Mouse (Mus musculus) frontal cortex, postnatal 25 days (tissue): ENCODE measurements around the gene Lpp.

Source experiments
- DNase-seq, 2 experiments: peaks; one replicate each; pipeline ENCODE4 v3.0.0; 2022; ENCODE audit warnings: low spot score in 2 of 2

Gene Lpp

DNA sequence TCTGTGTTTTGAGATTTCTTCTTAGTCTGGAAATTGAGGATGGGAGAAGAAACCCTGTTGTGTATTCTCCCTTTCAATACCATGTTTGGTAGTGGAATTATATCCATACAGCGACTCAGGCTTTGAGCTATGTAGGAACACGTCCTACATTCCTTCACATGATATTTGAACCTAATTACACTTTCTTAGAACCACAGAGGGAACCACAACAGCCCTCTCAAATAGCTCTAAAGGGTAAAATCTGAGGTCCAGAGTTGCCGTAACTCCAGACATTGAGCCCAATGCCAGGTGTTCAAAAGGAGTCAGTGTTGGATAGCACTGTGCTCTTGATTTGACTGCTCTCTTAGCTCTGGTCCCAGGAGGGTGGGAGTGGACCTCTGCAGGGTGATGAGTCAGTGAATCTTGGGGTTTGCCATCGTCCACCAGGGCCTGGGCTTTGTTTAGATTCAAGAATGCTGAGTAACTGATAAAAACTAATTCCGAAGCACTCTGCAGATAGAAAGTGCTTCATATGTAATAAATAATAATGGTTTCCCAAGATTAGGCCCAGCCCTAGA is 104.9 kb downstream of the Lpp start:
- DNase-seq: no peak

DNA sequence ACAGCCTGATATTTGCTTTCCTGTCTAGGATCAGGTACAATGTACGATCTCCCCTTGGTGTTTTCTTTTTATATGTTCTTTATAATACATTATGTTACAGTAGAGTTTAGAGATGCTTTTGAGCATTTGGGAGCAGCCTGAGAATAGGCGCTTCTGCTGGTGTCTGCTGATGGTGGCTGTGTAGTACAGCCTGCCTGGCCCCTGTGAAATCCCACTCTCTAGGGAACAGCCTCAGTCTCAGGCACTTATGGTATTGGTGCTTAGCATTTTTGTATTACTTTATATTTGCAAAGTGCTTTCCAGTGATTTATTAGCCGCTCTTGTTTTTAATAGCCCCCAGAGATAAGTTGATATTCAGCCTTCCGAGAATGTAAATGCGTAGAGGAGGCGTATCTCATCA is 107.9 kb downstream of the Lpp start:
- no peak for DNase-seq

DNA sequence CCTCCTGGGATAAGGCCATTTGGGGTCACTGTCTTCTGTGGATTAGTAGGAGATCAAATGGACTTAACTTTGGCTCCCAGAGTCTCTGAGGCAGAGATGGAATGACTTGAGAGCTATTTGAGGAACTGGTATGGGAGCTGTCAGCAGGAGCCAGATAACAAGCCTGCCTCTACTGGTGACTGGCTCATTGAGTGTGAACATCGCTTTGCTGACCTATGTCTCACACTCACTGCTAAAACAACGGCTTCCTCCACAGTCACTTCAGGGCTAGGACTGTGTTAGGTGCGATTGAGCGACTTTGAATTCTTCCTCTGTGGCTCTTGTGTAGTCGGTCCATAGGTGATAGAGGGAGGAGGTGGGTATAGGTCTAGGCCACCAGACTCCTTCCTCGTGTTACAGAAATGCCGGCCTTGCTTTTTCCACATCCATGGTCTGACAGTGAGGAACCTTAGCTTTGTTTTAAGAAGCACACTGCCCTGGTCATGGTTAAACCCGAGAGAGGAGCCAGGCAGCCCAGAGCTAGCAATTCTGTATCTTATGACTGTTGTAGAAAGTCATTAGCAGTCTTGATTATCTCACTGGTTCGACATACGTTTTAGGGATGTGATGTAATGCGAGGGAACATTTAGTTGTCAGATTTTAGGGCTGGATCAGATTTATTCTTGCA is 108.5 kb downstream of the Lpp start:
- no peak for DNase-seq

DNA sequence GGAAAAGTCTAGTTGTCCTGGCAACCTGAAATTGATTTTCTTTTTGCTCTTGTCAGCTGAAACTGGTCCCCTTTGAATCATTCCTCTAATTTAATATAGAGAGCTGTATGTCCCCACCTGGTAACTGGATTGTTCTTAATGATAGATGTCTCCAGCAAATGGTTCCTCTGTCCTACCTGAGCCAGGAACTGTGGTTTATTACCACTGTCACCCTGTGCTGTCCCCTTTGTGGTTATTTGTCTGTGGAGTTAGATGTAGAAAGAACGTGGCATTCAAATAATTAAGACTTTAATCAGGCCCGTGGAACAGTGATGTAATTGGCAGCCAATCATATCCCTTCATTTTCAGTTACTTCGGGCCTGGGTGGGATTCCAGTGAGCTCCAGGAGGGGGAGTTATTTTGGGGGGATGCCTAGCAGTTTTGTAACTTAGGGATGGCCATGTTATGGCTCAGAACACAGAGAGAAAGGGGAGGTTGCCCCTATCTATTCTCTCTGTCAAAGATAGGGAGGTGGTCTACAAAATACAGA is 109.1 kb downstream of the Lpp start:
- no peak for DNase-seq

DNA sequence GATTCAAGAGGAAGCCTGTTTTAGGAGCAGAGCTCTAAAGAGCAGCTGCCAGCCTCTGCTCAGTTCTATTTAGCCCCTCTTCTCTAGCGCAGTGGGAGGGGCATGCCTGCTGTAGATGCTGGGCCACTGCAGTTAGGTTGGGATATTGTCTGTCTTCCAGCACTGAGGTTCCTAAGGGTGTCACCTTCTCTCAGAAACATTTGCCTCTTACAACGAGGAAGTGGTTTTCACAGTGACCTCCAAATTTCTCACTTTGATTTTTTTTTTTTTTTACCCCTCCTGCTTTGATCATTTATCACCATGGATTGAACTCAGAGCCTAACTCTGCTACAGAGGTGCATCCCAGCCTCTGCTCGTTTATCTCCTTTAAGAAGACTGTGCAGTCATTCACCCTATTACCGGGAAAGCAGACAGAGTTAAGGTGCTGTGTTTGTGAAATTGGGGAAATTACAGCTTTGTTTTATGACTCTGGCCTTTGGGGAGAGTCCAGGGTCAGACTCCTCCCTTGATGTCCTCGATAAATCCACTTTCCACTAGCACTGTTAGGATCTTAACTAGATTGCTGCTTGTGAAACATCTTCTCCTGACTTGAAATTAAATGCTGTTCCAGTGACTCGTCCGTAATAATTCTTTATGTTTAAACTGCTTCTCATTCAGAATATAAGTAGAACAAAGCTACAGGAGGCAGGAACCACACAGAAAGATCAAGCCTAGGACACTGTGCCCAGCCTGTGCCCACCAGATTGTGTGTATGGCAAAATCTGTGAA is 111.7 kb downstream of the Lpp start:
- DNase-seq: no peak

DNA sequence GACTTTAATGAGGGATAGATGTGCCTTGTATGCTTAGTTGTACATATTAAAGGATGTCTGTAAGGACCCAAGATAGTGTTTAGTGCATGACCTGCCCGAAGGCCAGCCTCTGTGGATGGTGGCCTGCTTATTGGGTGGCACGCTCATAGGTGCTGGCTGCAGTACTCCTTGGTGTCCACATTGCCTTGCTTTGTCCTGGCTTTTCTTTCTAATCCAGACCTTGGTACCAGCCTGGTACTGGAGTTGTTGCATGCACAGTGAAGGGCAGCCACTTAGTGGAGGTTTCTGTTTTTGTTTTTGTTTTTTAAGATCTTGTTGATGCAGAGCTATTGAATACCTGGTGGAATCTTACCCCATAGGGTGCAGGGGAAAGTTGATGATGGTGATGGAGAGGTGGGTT is 112.9 kb downstream of the Lpp start:
- DNase-seq: no peak

DNA sequence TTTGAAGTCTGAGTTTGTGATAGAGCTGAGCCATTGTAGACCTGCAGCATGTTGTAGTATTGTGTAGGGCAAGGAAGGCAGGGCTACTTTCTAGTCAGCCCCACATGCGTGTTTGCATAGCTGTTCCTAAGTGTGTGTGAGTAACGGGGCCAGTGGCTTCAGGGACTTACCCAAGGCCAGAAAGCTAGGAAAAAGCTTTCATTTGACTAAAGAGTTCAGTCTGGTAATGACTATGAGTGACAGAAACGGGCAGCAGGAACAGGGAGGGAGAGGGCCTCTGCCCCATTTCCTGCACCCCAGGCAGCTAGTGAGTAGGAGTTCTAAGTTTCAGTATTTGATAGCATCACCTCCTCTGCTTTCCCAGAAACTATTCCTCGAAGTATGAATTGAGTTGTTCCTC is 113.4 kb downstream of the Lpp start:
- DNase-seq: no peak

DNA sequence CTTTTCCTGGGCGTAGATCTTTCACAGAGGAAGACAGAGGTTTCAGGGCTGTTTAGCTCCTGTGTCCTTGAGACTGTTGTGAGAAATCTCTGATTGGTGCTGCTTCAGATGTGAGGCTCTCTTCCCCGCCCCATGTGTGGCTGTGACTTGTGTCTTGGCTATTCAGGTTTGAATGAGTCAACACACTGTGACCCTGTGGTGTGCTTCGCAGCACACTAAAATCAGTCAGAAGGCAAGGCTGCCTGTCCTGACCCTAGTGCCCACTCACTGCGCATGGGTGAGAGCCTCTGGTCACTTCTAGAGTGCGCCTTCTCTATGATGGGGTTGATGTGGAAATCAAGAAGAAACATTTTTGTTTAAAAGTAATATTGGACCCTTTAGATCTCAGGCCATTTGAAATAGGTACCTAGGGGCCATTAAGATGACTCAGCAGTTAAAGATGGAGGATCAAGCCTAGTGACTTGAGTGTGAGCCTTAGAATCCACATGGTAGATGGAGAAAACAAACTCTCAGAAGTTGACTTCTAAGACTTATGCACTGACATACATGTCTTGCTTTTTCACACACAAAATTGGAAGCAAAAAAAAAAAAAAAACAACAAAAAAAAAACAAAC is 114.7 kb downstream of the Lpp start:
- no peak for DNase-seq

DNA sequence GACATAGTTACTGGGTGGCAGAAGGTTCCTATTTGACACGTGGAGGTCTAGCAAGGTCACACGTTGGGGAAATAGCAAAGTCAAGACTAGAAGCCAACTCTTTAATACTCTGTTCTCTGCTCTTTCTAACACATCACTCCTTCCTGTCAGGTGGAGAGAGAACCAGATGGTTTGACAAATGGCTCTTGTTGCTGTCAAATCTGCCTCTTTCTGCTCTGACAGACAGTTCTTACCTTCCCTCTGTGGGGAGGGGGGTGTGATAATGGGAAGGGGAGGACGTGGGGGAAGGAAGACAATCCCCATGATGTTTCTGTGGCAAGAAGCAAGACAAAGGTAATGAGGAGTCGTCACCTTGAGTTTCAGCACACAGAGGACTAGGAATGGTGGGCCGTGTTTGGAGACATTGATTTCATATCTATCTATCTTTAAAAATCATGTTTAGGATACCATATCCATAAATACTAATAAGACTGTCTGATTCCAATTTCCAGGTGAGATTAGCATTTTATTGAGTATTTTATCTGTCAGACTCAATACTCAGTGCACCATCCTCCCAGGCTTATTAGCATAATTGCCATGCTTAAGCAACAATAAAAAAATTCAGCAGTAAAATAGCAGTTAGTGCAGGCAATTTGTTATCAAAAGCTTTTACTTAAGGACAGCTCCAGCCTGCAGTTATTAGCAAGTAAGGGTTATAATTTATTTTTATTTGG is 115.9 kb downstream of the Lpp start:
- DNase-seq: no peak

DNA sequence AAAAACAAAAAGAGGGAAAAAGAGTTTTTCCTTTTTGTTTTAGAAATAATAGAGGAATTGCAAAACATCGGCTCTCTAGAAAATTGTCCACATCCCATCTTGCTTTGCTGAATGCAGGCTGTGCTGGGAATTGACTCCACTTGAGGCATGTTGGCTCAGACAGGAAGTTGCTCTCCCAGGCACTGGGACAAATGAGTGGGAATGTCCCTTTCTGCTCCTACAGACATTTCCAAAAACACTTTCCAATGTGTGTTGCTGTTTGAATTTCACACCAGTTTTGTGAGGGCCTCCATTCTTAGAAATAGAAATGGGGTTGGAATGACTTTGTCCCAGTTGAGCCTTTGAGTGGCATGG is 116.5 kb downstream of the Lpp start:
- DNase-seq: no peak

DNA sequence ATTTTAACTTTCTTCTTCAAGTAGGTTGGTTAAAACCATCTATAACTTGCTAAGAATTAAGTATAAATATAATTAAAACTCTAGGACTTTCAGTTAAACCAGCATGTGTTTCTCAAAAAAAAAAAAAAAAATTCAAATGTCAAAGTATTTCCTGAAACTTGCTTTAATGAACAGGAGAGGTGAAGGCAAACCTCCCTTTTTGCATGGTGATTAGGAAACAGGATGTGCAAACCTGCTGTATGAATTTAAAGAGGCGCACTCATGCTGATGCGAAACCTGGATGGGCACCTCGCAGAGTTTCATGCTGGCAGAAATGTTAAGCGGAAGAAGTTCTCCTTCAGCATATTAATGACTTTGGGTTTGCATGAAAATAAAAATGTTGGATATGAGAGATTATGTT is 119.9 kb downstream of the Lpp start:
- DNase-seq: no peak

DNA sequence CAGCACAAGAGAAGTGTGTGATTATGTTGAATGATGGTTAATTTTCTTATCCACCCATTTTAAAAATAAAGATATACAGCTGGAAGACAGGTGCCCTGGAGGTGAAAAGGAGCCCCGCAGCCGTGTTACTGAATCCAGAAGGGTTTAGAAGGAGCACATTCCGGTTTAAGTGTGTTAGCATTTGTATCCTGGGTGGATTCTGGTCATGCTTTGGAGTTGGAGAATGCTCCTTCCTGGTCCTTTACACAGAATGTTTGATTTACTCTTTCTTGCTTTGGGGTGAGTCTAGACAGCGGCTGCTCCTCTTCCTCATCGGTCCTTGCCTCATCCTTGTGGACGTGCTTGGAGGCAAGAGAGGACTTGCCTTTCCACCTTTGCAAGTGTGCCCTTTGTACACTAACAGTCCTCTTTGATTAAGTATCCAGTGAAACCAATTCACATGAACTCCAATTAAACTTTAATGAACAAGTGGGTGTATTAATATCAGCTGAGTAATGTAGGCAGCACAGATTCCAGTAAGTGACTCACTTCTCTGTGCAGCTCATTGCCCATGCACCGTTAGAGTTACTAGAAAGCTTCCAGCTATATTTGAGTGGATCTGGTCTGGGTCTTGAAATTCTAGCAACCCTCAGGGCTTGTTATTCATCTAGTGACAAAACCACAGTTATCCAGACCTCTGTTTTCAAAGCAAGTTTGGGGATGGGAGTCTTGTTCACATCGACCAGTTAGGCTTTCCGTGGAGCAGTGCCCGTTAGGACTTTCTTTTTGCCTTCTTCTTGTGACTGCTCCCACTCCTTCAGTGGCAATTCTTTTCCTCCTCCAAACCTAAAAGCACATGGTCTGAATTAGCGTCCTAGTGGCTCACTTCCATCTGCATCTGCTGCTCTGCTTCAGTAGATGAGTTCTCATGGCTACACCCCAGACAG is 121.8 kb downstream of the Lpp start:
- no peak for DNase-seq

DNA sequence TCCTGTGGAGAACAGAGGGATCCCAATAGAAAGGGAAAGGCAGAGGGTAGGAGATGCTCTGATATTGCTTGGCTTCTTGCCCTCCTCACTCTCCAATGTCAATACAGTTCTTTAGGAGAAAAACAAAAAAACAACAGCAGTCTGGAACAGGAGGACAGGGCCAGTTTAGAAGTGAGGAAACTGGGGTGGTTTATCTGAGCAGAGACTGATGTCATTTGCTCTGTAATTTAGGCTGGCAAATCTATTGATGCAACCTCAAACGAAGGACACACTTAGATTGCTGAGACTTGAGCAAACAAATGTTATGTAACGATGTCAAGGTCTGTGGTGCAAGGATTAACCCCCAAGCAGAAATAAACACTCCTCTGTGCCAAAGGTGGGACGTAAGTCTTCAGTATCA is 123.7 kb downstream of the Lpp start:
- DNase-seq: no peak

DNA sequence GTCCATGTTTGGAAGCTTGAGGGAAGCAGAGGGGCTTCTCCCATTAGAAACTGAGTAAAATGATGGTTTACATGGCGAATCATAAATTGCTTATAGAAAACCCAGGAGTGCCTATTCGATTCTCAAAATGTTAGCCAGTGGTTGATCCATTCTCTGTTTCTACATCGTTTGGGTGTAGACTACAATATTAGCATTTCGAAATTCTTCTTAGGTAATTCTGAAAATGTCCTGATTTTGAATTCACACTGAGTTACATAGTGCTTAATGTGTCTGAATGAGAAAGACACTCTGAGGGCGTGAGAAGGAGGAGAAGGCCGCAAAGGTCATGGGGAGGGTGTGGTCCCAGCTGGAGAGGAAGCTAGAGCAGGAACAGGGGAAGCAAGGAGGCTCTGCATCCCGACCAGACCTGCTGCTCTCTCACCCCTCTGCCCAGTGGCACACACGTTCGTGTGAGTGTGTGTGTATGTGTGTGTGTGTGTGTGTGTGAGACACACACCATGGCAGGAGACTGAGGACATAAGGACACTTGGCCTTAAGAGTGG is 124.3 kb downstream of the Lpp start:
- DNase-seq: no peak

DNA sequence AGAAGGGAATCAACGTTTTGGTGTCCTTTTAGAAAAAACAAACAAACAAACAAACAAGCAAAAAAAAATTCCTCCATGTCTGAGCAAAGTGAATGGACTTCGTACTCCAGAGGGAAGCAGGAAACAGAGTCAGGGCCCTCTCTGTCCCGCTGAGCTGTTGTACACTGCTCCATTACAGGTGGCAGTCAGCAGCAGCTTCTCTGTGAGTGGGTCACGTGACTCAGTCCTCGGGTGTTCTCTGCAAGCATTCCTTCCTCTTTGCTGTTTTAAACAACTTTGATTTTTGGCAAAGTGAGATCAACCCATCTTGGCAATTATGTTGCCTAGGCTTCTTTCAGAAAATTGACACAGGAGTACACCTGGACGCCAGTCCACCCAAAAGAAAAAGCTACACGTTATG is 125.5 kb downstream of the Lpp start:
- no peak for DNase-seq

DNA sequence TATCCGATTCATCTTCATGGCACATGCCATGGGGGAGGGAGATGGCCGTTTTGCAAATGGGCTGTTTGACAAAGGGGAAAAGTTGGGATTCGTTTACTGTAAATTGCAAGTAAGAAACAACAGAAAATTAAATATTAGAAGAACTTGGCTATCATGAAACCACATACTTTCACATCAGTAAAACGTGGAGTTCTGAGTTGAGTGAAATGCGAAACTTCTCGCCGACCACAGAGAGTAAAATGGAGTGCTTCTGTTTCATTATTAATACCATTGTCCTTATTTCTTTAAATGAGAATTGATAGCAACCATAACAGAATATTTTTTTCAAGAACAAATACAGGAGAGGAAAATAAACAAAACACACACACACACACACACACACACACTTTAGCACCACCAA is 133.9 kb downstream of the Lpp start:
- no peak for DNase-seq

DNA sequence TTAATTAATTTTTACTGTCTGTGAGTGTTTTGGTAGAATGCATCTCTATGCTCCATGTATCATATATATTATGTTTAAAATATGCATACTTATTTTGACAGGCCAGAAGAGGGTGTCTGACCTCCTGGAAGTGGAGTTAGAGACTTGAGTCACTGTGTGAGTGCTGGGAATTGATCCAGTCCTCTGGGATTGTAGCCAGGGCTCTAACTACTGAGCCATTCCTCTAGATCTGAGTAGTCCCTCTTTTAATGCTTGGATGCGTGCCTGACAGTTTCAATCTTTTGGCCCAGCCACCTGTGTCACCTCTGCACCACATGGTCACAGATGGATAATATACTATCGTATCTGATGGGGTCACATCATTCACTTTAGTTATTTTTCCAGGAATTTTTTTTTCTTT is 138.4 kb downstream of the Lpp start:
- no peak for DNase-seq

DNA sequence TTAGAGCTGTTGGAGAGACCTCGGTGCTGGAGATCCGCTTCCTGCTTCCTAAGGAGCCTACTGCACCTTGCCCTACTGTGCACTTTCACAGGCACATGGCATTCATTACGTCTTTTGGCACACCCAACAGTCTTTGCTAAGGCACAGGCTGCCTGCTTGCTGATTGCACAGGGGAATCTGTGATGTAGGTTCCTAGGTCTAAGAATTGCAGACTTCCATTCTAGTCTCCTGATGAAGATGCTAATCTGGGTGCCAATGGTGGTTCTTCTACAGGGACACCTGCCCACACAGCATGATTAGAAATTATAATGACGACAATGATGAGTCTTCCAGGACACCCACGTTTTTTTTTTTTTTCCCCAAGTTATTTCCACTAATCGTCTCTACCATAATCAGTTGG is 141.9 kb downstream of the Lpp start:
- DNase-seq: no peak

DNA sequence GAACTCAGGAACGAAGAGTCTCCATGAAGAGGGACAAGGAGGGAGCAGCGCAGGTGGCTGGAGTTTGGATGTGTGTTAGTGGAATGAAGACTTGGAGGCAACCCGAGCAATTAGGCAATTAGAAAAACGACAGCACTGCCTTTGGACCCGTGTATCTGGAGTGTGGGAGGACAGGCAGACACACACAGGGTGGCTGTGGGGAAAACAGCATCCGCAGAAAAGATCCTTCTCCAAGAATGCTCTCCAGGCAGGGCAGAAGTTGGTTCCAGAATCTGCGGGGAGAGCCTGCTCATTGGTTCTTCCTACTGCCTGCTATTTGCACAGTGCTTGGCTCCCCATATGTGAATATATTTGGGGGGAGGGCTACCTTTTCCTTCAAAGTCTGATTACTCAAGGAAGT is 143.0 kb downstream of the Lpp start:
- no peak for DNase-seq

DNA sequence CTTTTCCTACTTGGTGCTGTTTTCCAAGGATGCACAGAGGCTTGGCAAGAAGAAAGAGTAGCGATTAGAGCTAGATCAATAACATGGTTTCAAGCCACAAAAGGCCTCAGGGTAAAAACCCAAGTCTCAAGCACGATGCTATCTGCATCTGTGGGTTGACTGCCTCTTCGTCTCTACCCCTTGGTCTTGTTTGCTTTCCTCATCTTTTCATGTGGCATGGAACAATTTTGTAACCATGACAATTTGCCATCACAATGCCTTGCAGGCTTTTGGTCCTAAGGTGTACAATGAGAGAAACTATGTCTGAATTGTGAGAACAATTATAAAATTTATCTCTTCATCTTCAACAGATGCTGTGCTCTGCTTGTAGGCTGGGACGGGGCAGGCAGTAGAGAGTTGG is 145.7 kb downstream of the Lpp start:
- no peak for DNase-seq

DNA sequence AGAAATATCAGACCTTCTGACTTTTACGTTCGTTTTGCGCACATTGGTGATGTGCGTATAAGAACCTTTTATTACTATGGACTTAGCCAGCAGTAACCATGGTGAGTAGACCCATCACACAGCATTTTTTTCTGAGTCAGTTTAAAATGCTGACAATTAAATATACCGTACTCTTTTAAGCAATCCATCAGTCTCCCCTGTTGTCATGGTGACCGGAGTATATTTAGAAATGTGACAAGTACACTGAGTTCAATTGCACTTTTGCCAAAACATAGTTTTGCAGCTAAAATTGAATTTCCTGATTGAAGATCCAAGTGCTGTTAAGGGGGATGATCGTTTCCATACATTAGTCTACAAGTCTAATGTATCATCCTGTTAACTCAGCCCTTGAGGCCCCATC is 149.6 kb downstream of the Lpp start:
- DNase-seq: no peak
